Mouse (Mus musculus) layer of hippocampus, postnatal 36 days (tissue): ENCODE measurements around the gene 1700067K01Rik. TPM values are rescaled to one million over a fixed set of nuclear protein-coding genes. Genes with fewer than 3 reads are reported as not detected.
"Not testable (repeated sequence)": the region's sequence is repeated elsewhere in the genome, so short reads cannot be mapped to it uniquely, and the experiment has no call there.

Source experiments
- DNase-seq, 2 experiments: peaks; one replicate each; pipeline ENCODE4 v3.0.0; 2022
- total RNA-seq, 2 experiments: library from RNA; stranded (reverse); gene quantifications; 2 replicates each; pipeline ENCODE4 v1.2.3; 2021

Gene 1700067K01Rik
- total RNA-seq, 2 experiments from 2014 or later, result 0.40 to 0.75 TPM

DNA sequence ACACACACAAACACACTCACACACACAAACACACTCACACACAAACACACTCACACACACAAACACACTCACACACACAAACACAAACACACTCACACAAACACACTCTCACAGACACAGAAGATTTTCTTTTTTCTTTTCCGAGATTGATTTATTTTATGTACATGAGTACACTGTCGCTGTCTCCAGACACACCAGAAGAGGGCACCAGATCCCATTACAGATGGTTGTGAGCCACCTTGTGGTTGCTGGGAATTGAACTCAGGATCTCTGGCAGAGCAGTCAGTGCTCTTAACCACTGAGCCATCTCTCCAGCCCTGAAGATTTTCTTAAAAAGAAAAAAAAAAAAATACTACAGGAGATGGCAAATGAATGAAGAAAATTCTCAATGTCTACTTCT lies 18.1 kb upstream of the 1700067K01Rik start:
- not testable (repeated sequence) for DNase-seq

DNA sequence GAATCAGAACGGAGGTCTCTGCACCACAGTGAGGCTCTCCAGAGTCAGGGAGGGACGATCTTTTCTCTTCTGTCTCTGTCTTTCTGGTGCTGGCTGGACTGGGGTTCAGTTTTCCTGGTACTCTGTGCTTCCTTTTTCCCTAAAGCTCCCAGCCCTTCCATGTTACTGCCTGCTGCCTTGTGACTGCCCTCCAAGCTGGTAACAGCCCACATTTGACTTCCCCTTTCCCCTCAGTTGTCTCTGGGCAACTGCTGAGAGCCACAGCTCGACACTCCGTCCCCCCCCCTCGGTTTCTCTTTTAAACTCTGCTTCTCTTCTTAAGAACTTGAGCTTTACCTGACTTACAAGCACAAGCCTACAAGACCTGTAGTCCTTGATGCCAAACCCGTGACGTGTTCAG lies 12.1 kb upstream of the 1700067K01Rik start:
- no peak for DNase-seq

- DNase-seq, result no peak
Observed at GRCm38 (mm10) chr8:83990170-83990569, 11.1 kb upstream of the 1700067K01Rik start.

DNA sequence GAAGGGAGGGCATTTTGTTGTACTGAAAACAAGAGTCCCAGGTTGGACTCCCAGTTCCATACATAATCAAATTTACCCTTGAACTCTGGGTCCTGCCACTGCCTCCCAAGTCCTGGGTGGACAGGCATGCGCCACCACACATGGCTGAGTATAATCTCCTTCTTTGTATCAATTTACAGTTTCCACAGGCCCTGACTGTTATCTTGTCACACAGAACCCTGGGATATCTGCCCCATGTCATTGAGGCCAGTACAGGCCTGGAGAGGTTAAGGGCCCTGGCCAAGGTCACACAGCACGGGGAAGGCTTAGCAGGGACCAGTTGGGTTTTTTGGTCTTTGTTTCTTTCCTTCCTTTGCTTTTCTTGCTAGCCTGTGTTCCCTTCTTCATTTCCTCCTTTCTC lies 8.8 kb upstream of the 1700067K01Rik start:
- DNase-seq, result no peak

DNA sequence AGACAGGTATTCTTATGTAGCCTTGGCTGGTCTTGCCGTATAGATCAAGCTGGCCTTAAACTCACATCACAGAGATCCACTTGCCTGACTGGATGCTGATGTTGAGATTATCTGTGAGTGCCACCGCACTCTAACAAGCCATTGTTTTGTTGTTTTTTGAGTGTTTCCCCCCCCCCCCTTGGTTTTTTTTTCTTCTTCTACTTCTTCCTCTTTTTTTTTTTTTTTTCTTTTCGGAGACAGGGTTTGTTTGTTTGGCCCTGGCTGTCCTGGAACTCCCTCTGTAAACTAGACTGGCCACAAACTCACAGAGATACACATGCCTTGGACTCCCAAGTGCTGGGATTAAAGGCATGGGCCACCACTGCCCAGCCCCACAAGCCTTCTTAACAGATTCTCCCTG lies 7.3 kb upstream of the 1700067K01Rik start:
- no peak for DNase-seq

GRCm38 (mm10) chr8:83995973-83996372 lies 5.3 kb upstream of the 1700067K01Rik start:
- DNase-seq, result no peak

DNA sequence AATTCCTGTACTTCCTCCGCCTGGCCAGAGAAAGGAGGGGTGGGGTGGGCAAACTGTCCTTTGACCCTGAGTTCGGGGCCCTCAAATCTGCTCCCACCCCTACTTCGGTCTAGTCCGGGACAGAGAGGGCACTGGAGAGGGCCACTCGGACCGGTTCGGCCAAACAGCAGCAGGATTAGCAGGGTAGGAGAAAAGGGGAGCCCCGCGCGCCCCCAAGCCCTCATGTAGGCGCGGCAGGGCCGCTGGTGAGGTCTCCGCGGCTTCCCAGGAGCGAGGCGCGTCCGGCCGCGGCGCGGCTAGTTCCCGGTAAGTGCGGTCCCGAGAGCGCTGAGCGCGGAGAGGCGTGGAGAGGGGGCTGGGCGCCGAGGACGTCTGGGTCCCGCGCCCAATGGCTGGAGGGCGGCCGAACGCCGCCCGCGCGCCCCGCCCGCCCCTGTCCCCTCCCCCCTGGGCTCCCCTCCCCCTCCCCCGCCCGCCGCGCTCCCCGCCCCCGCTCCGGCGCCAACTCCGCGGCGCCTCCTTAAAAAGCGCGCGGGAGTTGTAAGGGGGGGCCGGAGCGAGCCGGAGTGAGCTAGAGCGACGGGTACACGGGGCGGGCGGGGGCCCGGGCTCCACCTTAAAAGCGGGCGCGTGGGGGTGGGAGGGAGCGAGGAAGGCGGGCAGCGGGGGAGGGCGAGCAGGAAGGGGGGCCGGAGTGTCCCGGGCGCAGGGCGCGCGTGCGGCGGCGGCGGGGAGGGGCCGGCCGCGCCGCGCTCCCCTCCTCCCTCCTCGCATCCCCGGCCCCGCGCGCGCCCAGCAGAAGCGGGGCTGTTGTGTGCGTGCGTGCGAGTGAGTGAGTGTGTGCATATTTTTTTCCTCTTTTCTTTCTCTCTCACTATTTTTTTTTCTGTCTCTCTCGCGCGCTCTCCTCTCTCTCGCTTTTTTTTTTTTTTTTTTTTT lies 4.5 kb upstream of the 1700067K01Rik start:
- DNase-seq, result peak; percentile 72 to 75

DNA sequence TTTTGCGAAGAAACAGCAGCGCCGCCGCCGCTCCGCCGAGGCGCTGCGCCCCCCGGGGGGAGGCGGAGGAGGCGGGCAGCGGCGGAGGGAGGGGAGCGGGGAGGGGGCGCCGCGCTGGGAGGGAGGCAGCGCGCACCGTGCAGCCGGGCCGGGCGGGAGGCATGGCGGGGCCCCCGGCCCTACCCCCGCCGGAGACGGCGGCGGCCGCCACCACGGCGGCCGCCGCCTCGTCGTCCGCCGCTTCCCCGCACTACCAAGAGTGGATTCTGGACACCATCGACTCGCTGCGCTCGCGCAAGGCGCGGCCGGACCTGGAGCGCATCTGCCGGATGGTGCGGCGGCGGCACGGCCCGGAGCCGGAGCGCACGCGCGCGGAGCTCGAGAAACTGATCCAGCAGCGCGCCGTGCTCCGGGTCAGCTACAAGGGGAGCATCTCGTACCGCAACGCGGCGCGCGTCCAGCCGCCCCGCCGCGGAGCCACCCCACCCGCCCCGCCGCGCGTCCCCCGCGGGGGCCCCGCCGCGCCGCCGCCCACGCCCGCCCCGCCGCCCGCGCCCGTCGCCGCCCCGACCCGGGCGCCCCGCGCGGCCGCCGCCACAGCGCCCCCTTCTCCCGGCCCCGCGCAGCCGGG lies 3.7 kb upstream of the 1700067K01Rik start, which contains the start of gene Samd1:
Samd1 (plus strand) TSS at position 162 of the 631 bp plus-strand sequence.
- peak; percentile 43 to 54 for DNase-seq

DNA sequence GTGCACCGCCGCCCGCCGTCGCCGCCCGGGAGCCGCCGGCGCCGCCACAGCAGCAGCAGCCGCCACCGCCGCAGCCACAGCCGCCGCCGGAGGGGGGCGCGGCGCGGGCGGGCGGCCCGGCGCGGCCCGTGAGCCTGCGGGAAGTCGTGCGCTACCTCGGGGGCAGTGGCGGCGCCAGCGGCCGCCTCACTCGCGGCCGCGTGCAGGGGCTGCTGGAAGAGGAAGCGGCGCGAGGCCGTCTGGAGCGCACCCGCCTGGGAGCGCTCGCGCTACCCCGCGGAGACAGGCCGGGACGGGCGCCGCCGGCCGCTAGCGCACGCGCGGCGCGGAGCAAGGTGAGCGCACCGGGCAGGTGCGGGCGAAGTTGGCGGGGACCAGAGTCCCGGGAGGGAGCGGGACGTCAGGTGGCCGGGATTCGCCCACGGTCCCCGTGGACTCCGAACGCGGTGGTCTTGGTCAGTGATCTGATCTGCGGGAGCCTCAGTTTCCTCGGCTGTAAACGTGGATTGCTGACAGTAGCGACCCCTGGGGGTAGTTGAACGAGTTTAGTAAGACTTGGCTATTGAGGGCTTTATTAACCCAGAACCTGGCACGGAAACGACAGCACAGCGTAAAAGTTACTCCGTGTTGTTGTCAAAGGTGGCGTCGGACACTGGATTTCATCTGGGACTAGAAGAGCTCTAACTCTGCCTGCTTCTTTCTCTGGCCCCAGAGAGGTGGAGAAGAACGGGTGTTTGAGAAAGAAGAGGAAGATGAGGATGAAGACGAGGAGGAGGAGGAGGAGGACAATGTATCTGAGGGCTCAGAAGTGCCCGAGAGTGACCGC lies 2.9 kb upstream of the 1700067K01Rik start:
- peak; percentile 47 to 58 for DNase-seq

GRCm38 (mm10) chr8:83999057-83999705 lies 2.1 kb upstream of the 1700067K01Rik start:
- no peak for DNase-seq

GRCm38 (mm10) chr8:83999825-84000224 lies 1.5 kb upstream of the 1700067K01Rik start:
- DNase-seq, result no peak

DNA sequence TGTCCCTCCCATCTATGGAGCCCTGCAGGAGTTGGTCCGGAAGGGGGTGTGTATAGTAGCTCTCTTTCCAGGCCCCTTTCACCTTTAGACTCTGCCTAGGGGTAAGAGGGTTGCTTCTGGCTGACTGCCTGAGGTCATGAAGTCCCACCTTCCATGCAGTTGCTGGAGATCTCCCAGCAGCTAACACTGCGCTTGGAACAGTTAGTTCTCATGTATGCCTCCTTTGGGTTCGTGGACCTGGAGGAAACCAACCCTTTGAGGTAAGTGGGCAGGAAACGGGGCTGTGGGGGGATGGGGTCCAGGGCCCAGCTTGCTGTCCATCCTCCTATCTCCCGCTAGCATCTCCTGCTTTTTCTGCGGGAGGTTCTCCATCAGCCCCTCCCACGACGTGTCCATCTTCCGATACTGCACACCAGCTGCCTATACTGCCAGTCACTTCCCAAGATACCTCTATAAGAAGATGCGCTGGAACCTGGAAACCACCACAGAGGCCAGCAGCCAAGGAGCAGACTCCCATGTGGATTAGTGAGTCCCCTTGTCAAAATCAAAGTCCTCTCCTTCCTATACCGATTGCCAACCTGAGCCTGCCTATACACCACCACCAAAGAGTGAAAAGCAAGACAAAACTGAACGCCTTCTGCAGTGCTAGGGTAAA lies 1.8 kb downstream of the 1700067K01Rik start:
- no peak for DNase-seq

DNA sequence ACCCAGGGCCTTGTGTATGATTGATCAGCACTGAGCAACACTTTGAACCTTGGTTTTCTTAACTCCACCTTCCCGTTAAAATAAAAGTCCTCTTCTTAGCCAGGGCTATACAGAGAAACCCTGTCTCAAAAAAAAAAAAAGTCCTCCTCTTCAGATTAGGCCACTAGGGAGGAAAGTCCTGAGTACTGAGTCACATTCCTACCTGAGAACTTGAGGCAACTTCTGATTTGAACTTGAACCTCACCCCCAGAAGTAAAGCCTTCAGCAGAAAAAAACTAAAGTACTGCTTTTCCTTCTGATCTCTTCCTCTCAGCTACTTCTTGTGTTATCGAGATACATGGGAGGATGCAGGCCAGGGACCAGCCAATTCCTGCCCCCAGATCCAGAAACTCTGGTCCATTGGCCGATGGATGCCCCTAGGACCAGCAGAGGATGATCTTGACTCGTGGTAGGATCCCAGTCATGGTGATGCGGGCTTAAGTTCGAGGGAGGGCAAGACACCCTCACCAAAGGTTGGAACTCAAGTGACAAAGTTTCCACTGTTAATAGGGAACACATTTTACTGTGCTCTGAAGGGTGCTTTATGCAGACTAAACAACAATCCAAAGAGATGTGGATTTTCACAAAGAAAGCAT lies 2.4 kb downstream of the 1700067K01Rik start:
- DNase-seq, result no peak

DNA sequence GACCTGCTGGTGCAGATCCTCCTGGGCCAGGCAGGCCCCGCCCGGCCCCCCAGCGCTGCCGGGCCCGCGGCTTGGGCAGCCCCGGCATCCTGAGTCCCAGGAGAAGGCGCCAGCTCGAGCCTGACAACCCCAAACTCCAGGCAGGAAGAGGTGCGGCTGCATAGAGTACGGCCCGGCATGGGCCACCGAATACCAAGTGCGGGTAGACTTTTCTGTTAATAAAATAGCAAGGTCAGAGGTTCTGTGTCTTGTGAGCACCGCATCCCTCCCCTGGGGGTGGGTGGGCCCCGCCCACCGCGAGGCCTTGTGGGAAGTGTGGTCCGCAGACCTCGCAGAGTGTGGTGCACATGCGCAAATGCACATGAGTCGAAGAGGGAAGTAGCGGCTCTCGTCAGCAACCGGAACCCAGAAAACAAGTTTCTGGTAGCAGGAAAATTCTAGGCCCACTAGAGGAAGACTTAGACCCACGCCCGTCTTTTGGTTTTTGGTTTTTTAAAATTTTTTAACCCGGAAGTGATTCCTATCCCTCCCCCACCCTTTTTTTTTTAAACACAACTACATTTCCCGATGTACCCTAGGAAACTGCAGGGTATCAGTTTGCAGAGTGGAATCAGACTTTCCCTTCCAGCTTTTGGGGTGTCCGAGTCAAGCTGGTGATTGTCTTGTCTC lies 3.4 kb downstream of the 1700067K01Rik start:
- DNase-seq, result peak; percentile 92

DNA sequence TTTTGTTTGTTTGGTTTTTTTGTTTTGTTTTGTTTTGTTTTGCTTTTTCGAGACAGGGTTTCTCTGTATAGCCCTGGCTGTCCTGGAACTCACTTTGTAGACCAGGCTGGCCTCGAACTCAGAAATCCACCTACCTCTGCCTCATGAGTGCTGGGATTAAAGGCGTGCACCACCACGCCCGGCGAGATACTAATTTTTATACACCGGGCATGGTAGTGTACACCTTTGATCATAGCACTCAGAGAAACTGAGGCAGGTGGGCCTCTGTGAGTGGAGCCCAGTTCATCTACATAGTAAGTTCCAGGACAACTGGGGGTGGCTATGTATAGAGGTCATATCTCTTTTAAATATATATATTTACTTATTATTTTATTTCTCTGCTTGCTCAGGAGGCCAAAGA lies 4.2 kb downstream of the 1700067K01Rik start:
- not testable (repeated sequence) for DNase-seq

- DNase-seq, result no peak
Observed at GRCm38 (mm10) chr8:84008362-84008761, 7.1 kb downstream of the 1700067K01Rik start.

GRCm38 (mm10) chr8:84009876-84010275 lies 8.6 kb downstream of the 1700067K01Rik start:
- DNase-seq, result peak; percentile 77 to 82

GRCm38 (mm10) chr8:84010625-84011611 lies 9.6 kb downstream of the 1700067K01Rik start:
- peak; percentile 66 to 68 for DNase-seq
